Mouse (Mus musculus) ovary, postnatal 10 days (tissue): ENCODE measurements at regions not wholly inside any gene's neighbourhood (a gene's known extent, or its start where the extent isn't known, plus 50 kb on each side); places are given as distances from the start of the nearest gene placed in this dataset.

ENCODE experiments used
- DNase-seq: peaks from one replicate; pipeline ENCODE4 v3.0.0; 2022; ENCODE audit warnings: low spot score

DNA sequence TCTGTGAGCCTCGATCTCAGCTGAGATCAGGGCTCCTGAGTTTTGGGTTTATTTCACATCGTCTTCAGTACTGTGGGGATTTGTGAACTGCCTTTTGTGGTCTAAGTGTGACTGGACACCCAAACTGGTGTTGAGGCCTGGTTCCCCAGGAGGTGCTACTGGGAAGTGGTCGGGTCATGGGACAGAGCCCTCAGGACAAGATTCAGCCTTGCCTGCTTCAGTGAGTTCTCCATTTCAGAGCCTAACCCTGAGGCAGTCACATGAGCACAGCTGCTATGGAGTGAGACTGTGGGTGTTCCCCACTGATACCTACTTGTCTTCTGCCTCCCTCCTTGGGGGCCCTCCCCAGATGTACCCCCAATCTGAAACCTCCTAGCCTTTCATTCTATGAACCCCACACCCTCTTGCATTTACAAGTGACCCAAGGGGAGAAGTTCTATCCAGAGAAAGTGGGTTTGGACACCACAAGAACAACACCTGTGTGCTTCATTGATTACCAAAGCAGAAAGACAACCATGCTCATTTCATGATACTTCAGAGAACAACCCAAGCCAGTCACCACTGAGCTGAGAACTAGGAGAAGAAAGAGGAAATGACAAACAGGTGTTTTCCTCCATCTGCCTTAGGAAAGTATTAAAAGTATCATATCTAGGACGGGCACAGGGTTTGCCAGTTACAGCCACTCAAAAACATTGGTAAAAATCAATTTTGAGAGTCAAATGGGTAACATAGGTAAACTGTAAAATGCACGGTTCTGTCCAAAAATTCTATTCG is 255.8 kb downstream of the Tle3 start:
- no peak for DNase-seq

GRCm38 (mm10) chr9:61622933-61623332 is 250.8 kb downstream of the Tle3 start:
- DNase-seq = no peak

- no peak for DNase-seq
Observed at GRCm38 (mm10) chr9:61621939-61622338, 249.8 kb downstream of the Tle3 start.

- no peak for DNase-seq
Observed at GRCm38 (mm10) chr9:61620786-61621185, 248.6 kb downstream of the Tle3 start.

DNA sequence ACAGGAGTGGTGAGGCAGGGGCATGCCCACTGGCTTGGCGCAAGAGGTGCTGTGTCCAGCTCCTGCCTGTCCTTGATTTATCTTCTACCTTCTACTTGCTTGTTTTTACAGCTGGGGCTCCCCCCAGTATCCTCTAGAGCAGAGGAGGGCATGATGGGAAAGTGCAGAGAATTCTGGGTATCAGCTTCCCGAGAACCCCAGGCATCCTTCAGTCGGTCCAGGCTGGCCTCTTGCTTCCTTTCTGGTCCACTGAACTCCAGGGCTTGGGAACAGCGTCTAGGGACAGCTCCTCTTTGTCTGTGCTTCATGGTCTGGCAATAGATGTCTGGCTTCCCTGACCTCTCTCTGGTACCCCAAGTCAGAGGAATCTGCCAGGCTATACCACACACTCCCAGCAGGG is 247.9 kb downstream of the Tle3 start:
- no peak for DNase-seq

DNA sequence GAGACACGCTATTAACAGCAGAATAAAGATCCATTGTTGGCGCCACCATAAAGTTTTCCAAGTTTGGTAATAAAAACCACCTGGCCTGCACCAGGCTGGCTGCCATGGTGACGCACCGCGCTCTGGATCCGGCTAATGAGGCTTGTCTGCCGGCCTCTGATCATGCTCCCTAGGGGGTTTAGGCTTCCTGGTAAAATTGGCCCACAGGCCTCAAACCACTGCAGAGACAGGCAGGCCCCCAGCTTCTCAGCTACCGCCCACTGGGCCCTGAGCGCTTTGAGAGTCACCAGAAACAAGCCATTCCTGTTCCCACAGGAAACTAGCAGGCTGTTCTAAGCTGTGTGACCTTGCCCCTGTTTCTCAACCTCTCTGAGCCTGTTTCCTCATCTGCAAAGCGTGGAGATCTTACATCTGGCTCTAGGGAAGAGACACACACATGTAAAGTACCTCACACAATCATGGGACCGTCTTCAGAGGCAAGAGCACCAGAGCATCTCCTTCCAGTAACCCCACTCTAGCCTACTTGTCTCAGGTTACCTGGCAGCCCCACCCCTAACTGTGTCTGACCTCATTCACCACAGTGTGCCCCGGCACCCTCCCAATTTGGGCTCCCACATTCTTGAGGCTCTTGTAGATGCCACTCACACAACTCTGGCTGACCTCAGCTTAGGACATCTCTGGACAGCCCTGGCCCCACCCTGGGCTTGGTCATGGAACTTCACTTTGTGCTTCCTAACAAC is 246.5 kb downstream of the Tle3 start:
- no peak for DNase-seq

- no peak for DNase-seq
Observed at GRCm38 (mm10) chr9:61617979-61618378, 245.8 kb downstream of the Tle3 start.

DNA sequence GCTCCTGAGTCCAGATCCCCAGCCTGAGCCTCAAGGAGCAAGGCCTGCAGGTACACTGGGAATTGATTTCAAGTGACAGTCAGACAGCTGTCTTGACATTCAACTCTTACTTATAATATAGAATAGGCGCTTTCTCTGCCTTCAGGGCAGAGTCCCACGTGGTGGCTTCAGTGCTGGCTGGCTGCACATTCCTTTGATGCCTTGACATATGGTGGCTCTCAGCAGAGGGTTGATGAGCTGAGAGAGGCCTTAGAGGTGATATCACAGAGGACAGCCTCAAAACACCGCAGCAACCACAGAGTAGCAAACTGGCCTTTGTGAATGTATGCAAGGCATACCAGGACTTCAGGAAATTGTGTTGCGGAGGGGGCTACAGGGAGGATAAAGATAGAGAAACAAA is 243.4 kb downstream of the Tle3 start:
- no peak for DNase-seq

GRCm38 (mm10) chr9:61607576-61607975 is 235.4 kb downstream of the Tle3 start:
- no peak for DNase-seq

GRCm38 (mm10) chr9:61602353-61602978 is 230.3 kb downstream of the Tle3 start:
- no peak for DNase-seq

DNA sequence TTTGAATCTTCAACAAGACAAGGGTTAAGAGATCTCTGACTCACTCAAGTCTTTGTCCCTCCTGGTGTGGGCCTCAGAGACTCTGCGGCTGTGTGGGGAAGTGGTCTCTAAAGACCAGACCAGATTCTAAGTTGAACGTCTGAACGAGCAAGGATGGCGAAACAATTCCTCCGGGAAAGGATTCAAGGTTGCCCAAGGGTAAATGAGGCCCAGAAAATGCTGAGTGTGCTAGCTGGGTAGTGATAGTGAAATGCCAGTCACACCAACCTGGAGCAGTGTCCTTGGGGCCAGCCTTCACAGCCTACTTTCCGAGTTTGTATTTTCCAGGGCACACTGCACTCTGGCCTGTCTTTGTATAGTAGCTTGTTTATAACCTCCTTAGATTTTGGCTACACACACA is 229.7 kb downstream of the Tle3 start:
- no peak for DNase-seq

DNA sequence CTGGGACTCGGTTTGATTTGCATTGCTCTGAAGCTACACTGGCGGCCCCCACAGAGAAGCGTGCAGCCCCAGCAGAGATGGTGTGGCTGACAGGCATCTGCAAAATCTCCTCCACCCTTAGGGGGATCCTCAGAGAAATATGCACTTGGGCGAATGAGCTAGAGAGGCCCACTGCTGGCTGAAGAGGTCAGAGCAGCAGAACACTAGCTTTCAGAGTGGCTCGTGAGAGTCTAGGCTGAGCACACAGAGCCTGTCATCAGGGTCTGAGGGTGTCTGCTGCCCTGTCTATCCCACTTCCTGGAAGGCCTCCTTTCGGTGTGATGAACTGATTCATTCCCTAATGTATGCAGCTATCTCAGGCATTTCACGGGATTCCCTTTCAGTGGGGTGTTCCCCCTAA is 225.1 kb downstream of the Tle3 start:
- DNase-seq = no peak

DNA sequence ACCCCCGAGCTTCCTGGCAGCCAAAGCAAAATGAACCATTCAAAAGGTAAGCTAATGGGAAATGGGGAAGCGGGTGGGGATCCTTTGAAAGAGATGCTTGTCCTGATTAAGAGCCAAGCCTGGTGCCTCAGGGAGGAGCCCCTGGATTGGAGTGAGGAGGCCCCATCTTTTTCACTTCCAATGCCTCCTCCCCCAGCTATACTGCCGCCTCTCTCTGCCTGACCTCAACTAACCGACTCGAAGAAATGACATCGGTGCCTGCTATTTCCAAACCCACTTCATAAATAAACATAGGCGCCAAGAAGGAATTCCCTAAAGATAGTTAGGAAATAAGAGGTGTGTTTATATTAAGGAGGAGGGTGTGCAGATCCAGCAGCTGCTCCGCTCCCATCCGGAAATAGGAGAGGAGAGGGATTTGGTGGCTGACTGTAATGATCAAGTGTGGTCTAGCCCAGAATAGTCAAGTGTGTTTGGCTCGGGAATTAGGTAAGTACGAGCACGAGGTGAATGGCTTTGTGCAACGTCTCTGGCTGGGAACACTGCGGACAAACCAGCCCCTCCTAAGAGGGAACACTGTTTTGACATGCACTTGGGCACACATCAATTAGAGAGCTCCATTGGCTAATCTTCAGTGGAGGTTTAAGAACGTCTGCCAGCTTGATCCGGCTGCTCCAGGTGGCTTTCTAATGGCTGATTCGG is 224.4 kb downstream of the Tle3 start:
- DNase-seq = no peak

DNA sequence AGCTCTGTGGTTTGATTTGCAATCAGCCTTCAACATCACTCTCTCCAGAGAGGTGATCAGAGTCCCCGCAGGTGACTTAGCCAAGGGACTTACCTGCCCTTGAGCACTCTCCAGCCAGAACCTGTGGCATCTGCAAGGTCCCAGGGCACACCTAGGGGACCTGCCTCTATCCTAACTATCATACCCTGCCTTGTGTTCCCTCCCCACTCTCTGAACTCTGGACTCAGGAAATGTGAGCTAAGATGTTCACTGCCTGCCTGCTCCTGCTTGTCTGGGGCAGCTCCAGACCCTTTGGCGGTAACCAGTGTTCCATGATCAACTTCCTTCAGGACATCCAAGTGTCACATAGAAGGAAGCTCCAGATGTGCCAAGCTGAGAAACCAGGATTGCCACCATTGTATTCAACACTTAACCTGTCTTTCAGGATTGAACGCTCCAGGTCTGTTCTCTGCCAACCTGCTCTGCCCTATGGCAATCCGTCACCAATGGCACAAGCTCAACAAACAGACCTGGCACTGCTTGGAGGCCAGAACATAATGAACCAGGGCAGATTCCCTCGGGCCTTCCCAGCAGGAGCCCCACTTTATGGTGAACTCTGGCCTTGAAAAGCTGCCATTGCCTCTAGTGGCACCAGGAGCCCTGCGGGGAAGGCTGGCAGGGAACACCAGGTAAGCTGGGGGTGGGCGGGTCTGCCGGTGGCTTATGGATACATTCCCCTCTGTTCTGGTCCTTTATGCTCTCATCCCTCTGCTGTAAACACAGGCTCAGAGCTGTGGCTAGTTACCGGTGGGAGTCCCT is 223.2 kb downstream of the Tle3 start:
- DNase-seq = no peak

DNA sequence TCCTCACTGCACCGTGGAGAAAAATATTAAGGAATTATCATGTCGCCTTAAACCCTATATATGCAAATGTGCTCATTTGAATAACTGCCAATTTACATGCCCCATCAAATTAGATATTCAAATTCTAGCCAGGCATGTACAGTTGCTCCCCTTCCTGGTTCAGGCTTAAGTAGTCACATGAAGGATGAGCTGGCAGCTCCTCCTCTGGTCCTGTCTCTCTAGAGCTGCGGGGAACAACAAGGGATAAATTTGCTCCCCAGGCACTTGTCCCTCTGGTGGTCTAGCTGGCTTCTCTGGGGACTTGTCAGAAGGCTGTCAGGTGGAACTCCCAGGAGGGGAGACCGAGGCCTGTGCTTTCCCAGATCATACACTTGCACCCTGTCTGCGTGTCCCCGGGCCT is 221.8 kb downstream of the Tle3 start:
- DNase-seq = no peak

DNA sequence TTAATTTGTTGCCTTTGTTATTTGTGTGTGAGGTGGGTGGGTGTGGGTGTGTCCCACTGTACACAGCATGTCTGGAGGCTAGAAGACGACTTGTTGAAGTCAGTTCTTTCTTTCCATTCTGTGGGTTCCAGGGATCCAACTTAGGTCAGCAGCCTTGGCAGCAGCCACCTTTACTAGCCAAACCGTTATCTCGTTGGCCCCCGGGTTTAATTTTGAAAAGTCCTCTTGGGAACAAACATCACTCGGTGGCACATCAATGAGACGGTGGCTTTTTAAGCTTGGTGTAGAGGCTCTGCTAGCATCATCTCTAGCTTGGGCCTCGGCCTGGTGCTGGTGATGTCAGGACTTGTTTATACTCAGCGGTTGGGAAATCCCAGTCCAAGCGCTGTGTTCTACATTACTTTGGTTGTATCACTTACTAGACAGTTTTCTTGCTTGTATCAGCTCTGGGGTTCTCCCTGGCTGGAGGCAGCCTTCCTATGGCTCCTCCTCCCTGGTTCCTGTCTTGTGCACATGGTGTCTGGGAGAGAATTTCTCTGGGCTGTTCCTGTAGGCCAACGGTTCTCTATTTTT is 217.6 kb downstream of the Tle3 start:
- no peak for DNase-seq

- DNase-seq = no peak
Observed at GRCm38 (mm10) chr9:61583281-61584072, 211.3 kb downstream of the Tle3 start.

DNA sequence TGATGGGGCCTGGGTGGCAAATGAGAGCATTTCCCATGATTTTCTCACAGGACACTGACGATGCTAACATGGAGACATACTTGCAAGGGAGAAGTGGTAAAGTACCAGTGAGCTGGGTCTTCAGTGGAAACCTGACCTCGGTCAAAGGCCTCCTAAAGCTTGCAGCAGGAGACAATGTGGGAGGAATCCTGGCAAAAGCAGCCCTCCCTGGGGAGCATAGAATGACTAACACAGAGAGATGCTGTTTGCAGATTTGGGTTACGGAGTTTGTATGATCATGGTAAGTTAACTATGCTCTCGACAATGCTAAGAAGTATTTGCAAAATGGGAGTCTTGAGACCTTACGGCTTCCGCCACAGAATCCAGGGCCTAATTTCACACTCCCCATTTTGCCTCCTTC is 208.9 kb downstream of the Tle3 start:
- DNase-seq = no peak

GRCm38 (mm10) chr9:61578255-61578654 is 206.1 kb downstream of the Tle3 start:
- DNase-seq = no peak

GRCm38 (mm10) chr9:61573634-61574359 is 201.6 kb downstream of the Tle3 start:
- DNase-seq = no peak
